Mouse (Mus musculus) forebrain, embryonic 12.5 days (tissue): ENCODE results near the gene Tagap. TPM values are rescaled to one million over a fixed set of nuclear protein-coding genes. Genes with fewer than 3 reads are reported as not detected.
"Not testable (repeated sequence)": the region's sequence is repeated elsewhere in the genome, so short reads cannot be mapped to it uniquely, and the experiment has no call there.

ENCODE experiments used
- ATAC-seq: fragments of 200-750 bp; cut with Nextera tagmentation; 2 replicates; pipeline ENCODE4 v1.8.0; 2017; ENCODE audit warnings: moderate TSS enrichment; ENCODE audit not compliant: low FRiP score
- H3K27ac ChIP-seq: fragments of 300-500 bp; sonication (generic); 2 replicates; pipeline ENCODE4 v1.5.1; 2016; ENCODE audit warnings: mild to moderate bottlenecking
- H3K27me3 ChIP-seq: fragments of 300-500 bp; sonication (generic); 2 replicates; pipeline ENCODE4 v1.6.1; 2016; ENCODE audit warnings: mild to moderate bottlenecking
- H3K36me3 ChIP-seq: fragments of 300-500 bp; sonication (generic); replicated peaks from 2 replicates; pipeline ENCODE4 v1.6.1; 2016; ENCODE audit warnings: mild to moderate bottlenecking
- H3K4me1 ChIP-seq: fragments of 300-500 bp; sonication (generic); 2 replicates; pipeline ENCODE4 v1.6.1; 2016
- H3K4me2 ChIP-seq: fragments of 300-500 bp; sonication (generic); 2 replicates; pipeline ENCODE4 v1.6.1; 2016; ENCODE audit warnings: mild to moderate bottlenecking, moderate library complexity
- H3K4me3 ChIP-seq: fragments of 300-500 bp; sonication (generic); replicated peaks from 2 replicates; pipeline ENCODE4 v1.5.1; 2016; ENCODE audit warnings: mild to moderate bottlenecking
- H3K9ac ChIP-seq: fragments of 300-500 bp; sonication (generic); 2 replicates; pipeline ENCODE4 v1.6.1; 2016; ENCODE audit warnings: mild to moderate bottlenecking
- H3K9me3 ChIP-seq: fragments of 300-500 bp; sonication (generic); 2 replicates; pipeline ENCODE4 v1.6.1; 2016
- WGBS: fragments of 180-500 bp; shearing (Covaris S2); methylation state at CpG from one replicate; pipeline ENCODE4 v1.1.7; 2016; 5-methylcytosine and 5-hydroxymethylcytosine counted together
- polyA plus RNA-seq: library from polyadenylated mRNA; unstranded; fragments of >200 nt; fragmentation: Nextera tagmentation; extraction: Ambion mirVana; gene quantifications from 2 replicates; pipeline ENCODE4 v1.2.1, GENCODE M21; 2016

Gene Tagap
- polyA plus RNA-seq, 1 experiment from 2014 or later: 0.40 TPM

GRCm38 (mm10) chr17:7946053-7946627, 20.3 kb downstream of the Tagap start:
- not testable (repeated sequence) for H3K27me3 ChIP-seq, H3K4me1 ChIP-seq, H3K36me3 ChIP-seq, H3K9me3 ChIP-seq, ATAC-seq
- Histone ChIP-seq H3K27ac (peak overlapping the region; percentile 88), H3K4me2 (peak overlapping the region; percentile 58), H3K9ac (peak overlapping the region; percentile 65; the same call in 1 of the 2 replicates), H3K4me3 (peak overlapping the region; percentile 60)
- WGBS: 0% methylated on average over 19 of the region's 27 CpGs

DNA sequence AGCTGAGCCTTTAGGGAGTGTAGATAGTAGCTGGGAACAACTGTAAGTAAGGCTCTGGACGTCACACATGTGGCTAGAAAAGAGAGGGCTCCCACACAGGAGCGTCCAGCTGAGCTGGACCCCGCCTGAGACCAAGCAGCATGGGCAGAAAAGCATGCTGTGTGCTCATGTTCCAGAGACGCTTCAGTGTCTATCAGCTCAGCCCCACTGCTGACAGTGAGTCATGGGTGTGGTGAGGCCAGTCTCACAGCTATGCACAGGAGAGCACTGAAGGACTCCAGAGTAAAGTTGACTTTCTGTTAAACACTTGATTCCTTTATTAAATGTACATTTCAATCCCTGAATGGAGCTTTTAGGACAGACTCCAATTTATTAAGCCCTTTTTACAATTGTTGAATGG, 25.5 kb downstream of the Tagap start:
- not testable (repeated sequence) for H3K4me2 ChIP-seq, H3K36me3 ChIP-seq, H3K4me1 ChIP-seq, H3K9ac ChIP-seq, H3K27me3 ChIP-seq, ATAC-seq, H3K27ac ChIP-seq, H3K4me3 ChIP-seq, H3K9me3 ChIP-seq
- WGBS: no CpG with 5 or more reads among the region's 4 CpGs

DNA sequence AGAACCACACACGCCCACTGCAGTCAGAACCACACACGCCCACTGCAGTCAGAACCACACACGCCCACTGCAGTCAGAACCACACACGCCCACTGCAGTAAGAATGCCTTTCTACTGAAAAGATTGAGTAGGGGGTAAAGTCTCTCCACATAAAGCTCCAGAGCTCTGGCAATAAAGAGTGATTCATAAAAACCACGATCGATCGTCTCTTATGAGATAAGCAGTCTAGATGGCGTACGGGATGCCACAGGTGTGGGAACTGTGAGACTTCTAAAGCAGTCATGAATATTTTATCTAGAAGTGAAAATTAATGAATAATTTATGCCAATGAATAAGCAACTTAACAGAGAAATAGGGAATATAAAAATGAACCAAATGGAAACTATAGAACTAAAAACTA, 31.4 kb downstream of the Tagap start:
- not testable (repeated sequence) for ATAC-seq, H3K9me3 ChIP-seq, H3K9ac ChIP-seq, H3K4me2 ChIP-seq, H3K4me3 ChIP-seq, H3K27ac ChIP-seq, H3K36me3 ChIP-seq, H3K27me3 ChIP-seq, H3K4me1 ChIP-seq
- 95% methylated on average over 9 of the region's 9 CpGs for WGBS

GRCm38 (mm10) chr17:7963333-7963732, 37.5 kb downstream of the Tagap start:
- 96% methylated on average over 4 of the region's 4 CpGs for WGBS
- not testable (repeated sequence) for ATAC-seq, H3K4me2 ChIP-seq, H3K4me1 ChIP-seq, H3K27ac ChIP-seq, H3K9ac ChIP-seq, H3K36me3 ChIP-seq, H3K27me3 ChIP-seq, H3K9me3 ChIP-seq, H3K4me3 ChIP-seq

DNA sequence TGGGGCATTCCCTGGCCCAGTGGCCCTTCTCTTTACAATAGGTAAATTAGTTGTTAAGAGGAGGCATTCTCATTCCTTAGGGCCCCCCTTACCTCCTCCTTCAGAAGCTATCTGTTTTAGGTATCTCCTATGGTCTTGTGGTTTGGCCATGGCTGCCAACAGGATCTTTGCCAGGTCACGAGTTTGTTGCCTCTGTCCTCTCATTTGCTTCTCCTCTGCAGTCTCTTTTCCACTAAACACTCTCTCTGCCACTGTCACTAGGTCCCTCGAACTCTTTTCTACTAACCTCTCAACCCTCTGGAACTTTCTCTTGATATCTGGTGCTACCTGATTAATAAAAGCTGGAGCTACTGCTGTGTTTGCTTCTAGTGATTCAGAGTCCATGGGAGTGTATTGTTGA, 38.6 kb downstream of the Tagap start:
- ATAC-seq, H3K9me3 ChIP-seq, H3K27ac ChIP-seq, H3K9ac ChIP-seq, H3K4me1 ChIP-seq, H3K4me3 ChIP-seq, H3K36me3 ChIP-seq, H3K4me2 ChIP-seq, H3K27me3 ChIP-seq: not testable (repeated sequence)
- WGBS: 80% methylated on average over 2 of the region's 2 CpGs

DNA sequence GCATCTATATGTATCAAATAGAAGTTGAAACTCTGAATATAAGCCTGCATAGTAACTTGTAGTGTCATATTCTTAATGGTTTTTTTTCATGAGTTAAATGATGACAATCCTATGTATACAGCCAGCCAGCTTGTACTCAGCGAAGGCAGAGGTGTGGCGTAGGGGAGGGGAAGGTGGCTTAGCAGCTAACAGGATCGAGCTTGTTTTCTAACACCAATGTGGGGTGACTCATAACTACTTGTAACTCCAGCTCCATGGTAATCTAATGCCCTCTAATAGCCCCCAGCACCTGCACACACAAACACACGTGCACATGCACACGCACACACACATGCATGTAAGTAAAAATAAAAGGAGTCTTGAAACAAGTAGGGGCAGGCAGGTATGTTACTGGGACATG, 42.7 kb downstream of the Tagap start:
- not testable (repeated sequence) for H3K27ac ChIP-seq, H3K36me3 ChIP-seq, H3K27me3 ChIP-seq, H3K9me3 ChIP-seq, ATAC-seq, H3K4me2 ChIP-seq, H3K4me3 ChIP-seq, H3K9ac ChIP-seq, H3K4me1 ChIP-seq
- WGBS: 97% methylated on average over 3 of the region's 5 CpGs

- H3K4me3 ChIP-seq, H3K9ac ChIP-seq, H3K9me3 ChIP-seq, H3K4me1 ChIP-seq, H3K4me2 ChIP-seq, H3K27me3 ChIP-seq, ATAC-seq, H3K36me3 ChIP-seq, H3K27ac ChIP-seq: not testable (repeated sequence)
- WGBS: 77% methylated on average over 2 of the region's 6 CpGs
These were observed 44.0 kb downstream of the Tagap start for GRCm38 (mm10) chr17:7969782-7970181.

DNA sequence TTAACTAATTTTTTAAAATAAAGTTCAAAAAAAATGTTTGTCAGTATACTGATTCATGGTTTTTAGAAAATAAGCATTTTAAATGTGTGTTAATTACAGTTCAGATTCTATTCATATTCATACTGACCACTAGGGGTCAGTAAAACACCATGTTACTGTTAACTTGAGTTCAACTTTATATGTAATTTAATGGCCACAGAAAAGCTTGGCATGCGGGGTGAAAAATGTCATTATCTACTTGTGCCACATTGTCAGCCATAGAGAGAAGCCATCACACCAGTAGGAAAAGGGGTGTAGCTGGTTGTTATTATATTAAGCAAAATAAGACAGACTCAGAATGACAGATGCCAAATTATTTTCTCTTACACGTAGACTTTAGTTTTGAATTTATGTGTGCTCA, 57.7 kb downstream of the Tagap start:
- H3K9ac ChIP-seq, H3K4me1 ChIP-seq, H3K36me3 ChIP-seq, H3K27me3 ChIP-seq, H3K4me3 ChIP-seq, H3K27ac ChIP-seq, ATAC-seq, H3K9me3 ChIP-seq, H3K4me2 ChIP-seq: not testable (repeated sequence)
- 92% methylated on average over 1 of the region's 2 CpGs for whole genome bisulfite sequencing

Other genes with a start within 250 kb of the Tagap start
- 0.79 and 1.3 TPM in 2 replicates for gene Fndc1, start 98.7 kb upstream of the Tagap start, polyA plus RNA-seq
- 51.7 and 58.6 TPM in 2 replicates for gene Rsph3a, start 19.6 kb downstream of the Tagap start, polyA plus RNA-seq
- gene Gm49673, start 221.8 kb downstream of the Tagap start, polyA plus RNA-seq: 0.23 and 0.29 TPM in 2 replicates
- gene Rnaset2a, start 222.1 kb downstream of the Tagap start, polyA plus RNA-seq: 14.6 TPM in 2 replicates
- gene Fgfr1op, start 239.5 kb downstream of the Tagap start, polyA plus RNA-seq: 39.6 and 41.6 TPM in 2 replicates